Mouse (Mus musculus) CH12F3 (cell line): Measurements from ENCODE around the gene Rrp7a.

ENCODE experiments used
- in situ Hi-C: fragments of 300-500 bp; cut with MboI; formaldehyde crosslinking; loops from 2 replicates; pipeline ENCODE4 v1.14.3; 2020; ENCODE audit warnings: low sequenced_read_pairs

Gene Rrp7a

GRCm38 (mm10) chr15:83070942-83071341, 51.7 kb downstream of the Rrp7a start:
- in situ Hi-C loops, result no loop called here

GRCm38 (mm10) chr15:83068270-83068669, 54.3 kb downstream of the Rrp7a start:
- in situ Hi-C loops, result no loop called here

GRCm38 (mm10) chr15:83065543-83065942, 57.1 kb downstream of the Rrp7a start:
- in situ Hi-C loops, result no loop called here
